In the genomic region with DNA sequence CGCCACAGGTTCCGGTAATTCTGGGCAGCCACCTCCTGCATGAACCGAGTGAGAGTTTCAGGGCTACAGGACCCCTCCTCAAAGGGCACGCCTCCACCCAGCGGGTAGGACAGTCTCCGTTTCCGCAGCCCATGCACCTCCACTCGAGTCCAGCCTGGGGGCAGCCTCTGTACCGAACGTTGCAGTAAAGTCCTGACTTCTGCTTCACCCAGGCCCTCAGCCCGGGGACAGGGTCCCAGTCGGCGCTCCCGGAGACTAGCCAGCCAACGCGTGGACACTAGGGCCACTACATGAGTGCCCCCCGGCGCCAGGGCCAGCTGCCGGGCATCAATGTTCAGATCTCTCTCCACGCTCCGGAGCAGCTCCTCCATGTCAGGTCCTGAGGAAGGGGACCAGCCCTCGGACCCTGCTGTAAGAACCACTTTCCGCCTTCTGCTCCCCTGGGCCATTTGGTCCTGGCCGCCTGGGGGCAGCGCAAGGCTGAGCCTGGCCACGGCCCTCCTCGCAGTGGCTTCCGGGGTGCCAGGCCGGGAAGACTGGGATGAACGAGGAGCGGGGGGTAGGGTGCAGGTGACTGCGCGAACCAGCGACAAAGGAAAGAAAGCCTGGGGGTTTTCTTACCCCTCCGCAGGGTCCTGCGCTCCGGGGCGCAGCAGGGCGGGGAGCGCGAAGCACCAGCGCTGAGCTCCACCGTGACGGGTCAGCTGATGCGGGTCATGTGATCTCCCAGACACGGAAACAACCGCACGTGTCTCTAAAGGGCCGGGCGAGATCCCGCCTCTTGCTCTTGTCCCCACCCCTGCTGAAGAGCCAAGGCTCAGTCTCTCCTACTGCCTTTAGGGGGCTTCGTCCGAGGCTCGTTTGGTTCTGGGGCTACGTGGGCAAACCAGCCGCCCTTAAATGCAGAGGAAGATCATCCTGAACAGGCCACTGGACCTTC, we compare ENCODE assay signal across 8 mouse cellular contexts. TPM values are rescaled to one million over a fixed set of nuclear protein-coding genes. Genes with fewer than 3 reads are reported as not detected.
DNase-seq lines count a peak whose midpoint lies in the region; ATAC-seq lines count a peak whose summit lies in the region.

A gene (minus strand): TSS at position 727 of the 940 bp plus-strand sequence.

- WGBS in hindbrain, embryonic 13.5 days = 2% methylated on average over 56 of the region's 56 CpGs

- peak within 1 kb of the TSS; percentile 69 for H3K27ac ChIP-seq in hindbrain, embryonic 13.5 days

- H3K4me3 ChIP-seq in hindbrain, embryonic 13.5 days = peak within 1 kb of the TSS; percentile 78

- H3K4me2 ChIP-seq in hindbrain, embryonic 13.5 days = peak within 1 kb of the TSS; percentile 99

- peak; percentile 87 for DNase-seq in T-cell, adult 2 months (ENCODE audit: low spot score)
- DNase-seq in cerebellum, postnatal 25 days = peak; percentile 85 to 89
- peak; percentile 68 to 71 for DNase-seq in frontal cortex, postnatal 25 days (ENCODE audit: low spot score in 2 of 2)
- peak; percentile 82 to 85 for DNase-seq in layer of hippocampus, postnatal 14 days (ENCODE audit: low spot score in 2 of 2)
- peak; percentile 86 for DNase-seq in lung, postnatal 14 days
- peak; percentile 67 for DNase-seq in retina, adult 2 months (ENCODE audit: low read depth, low spot score)
- DNase-seq in thymus, postnatal 25 days = peak; percentile 86

- H3K27me3 ChIP-seq in hindbrain, embryonic 13.5 days = no peaks in the 10 kb centered on the region

- peak within 1 kb of the TSS; percentile 87 for H3K9ac ChIP-seq in hindbrain, embryonic 13.5 days

- H3K9me3 ChIP-seq in hindbrain, embryonic 13.5 days = no peaks in the 10 kb centered on the region

- peaks cover 25% of the 10 kb centered on the region for H3K36me3 ChIP-seq in hindbrain, embryonic 13.5 days

- ATAC-seq in hindbrain, embryonic 13.5 days (ENCODE audit: low FRiP score) = peak; percentile 94

- H3K4me1 ChIP-seq in hindbrain, embryonic 13.5 days (replicated peaks) = peaks cover 48% of the 10 kb centered on the region

RNA-seq across cellular contexts. Expression of the gene that starts here (rescaled TPM):
- polyA plus RNA-seq in hindbrain, embryonic 13.5 days (2015; fragmentation: Nextera tagmentation; extraction: Ambion mirVana) = 6.2 and 7.1 TPM in 2 replicates
- total RNA-seq in layer of hippocampus, postnatal 14 days (2021) = 10 to 100 TPM; 22.5 TPM

Comparison
In these comparisons a context has a peak if more than half of its experiments do, and no peak if none do; other contexts are left out.
1. Peak in every context shown above with its lines: DNase-seq, ATAC-seq, H3K4me3 ChIP-seq and H3K27ac ChIP-seq.